In genomic region chr1:71814141-71814540, GRCm38 (mm10) we compare ENCODE assay signal across 16 mouse cellular contexts.
DNase-seq lines count a peak whose midpoint lies in the region.
"Had no signal": no experiment of that assay in that cellular context is flagged by ENCODE, and none has a peak within 500 bp of the region (broad histone marks: within the 10 kb centered on the region; RNA-seq: fewer than 3 reads in every experiment).

No protein-coding gene starts in this region.

- DNase-seq in heart, adult 11 months = peak; percentile 86
- no peak for DNase-seq in heart, postnatal 25 days (ENCODE audit: low spot score)
- DNase-seq in 3134 (ENCODE audit: extremely low read depth, insufficient read length, low spot score) (peak; percentile 75), 3T3-L1 (ENCODE audit: low read depth, low spot score) (peak; percentile 84)
- peak; percentile 27 for DNase-seq in Muller cell, postnatal 12 days (ENCODE audit: inconsistent ontology term)
- DNase-seq in urinary bladder, adult 2 months (ENCODE audit: low spot score) = no peak
- DNase-seq in ovary, postnatal 10 days (ENCODE audit: low spot score) = no peak
- no peak for DNase-seq in layer of hippocampus, adult 9-11 months
- DNase-seq: adrenal gland, adult 2 months; adrenal gland, postnatal 25 days; cerebellum, adult 18-20 months; cerebellum, adult 9-11 months; cerebellum, postnatal 36 days; forebrain, postnatal 0 days; gastrocnemius, postnatal 10 days; kidney, adult 8-10 months had no signal

- intact Hi-C loops in heart, postnatal 25 days (cut with DNase I) = no loop called here

Comparison
In these comparisons a context has a peak if more than half of its experiments do, and no peak if none do; other contexts are left out.
1. DNase-seq: peak in heart, adult 11 months (single experiment), 3134 (single experiment), 3T3-L1 (single experiment) and Muller cell, postnatal 12 days (single experiment); none in heart, postnatal 25 days (single experiment), urinary bladder, adult 2 months (single experiment), ovary, postnatal 10 days (single experiment) and layer of hippocampus, adult 9-11 months (single experiment).